Mouse (Mus musculus) midbrain, embryonic 10.5 days (tissue): ENCODE measurements at regions not wholly inside any gene's neighbourhood (a gene's known extent, or its start where the extent isn't known, plus 50 kb on each side); places are given as distances from the start of the nearest gene placed in this dataset.

ENCODE experiments used
- DNase-seq: peaks from one replicate; pipeline ENCODE4 v3.0.0-alpha.2; 2017; ENCODE audit warnings: low spot score
- H3K27ac ChIP-seq: fragments of 300-500 bp; sonication (generic); replicated peaks from 2 replicates; pipeline ENCODE4 v1.5.1; 2016; ENCODE audit warnings: mild to moderate bottlenecking
- H3K27me3 ChIP-seq: fragments of 300-500 bp; sonication (generic); 2 replicates; pipeline ENCODE4 v1.6.1; 2016; ENCODE audit warnings: low read depth, mild to moderate bottlenecking; ENCODE audit not compliant: poor library complexity, severe bottlenecking
- H3K36me3 ChIP-seq: fragments of 300-500 bp; sonication (generic); 2 replicates; pipeline ENCODE4 v1.6.1; 2016; ENCODE audit warnings: mild to moderate bottlenecking, moderate library complexity
- H3K4me1 ChIP-seq: fragments of 300-500 bp; sonication (generic); 2 replicates; pipeline ENCODE4 v1.6.1; 2016
- H3K4me3 ChIP-seq: fragments of 300-500 bp; sonication (generic); 2 replicates; pipeline ENCODE4 v1.5.1; 2016; ENCODE audit warnings: mild to moderate bottlenecking, moderate library complexity
- H3K9me3 ChIP-seq: fragments of 300-500 bp; sonication (generic); replicated peaks from 2 replicates; pipeline ENCODE4 v1.6.1; 2016; ENCODE audit warnings: mild to moderate bottlenecking
- WGBS: fragments of 180-500 bp; shearing (Covaris S2); methylation state at CpG from one replicate; pipeline ENCODE4 v1.1.7; 2016; 5-methylcytosine and 5-hydroxymethylcytosine counted together

GRCm38 (mm10) chr13:97676536-97677048, 83.8 kb downstream of the Gm10260 start:
- H3K9me3 ChIP-seq = no peaks in the 10 kb centered on the region
- no peak overlapping the region for H3K27ac ChIP-seq
- DNase-seq = no peak
- H3K4me1 ChIP-seq = peaks cover 13% of the 10 kb centered on the region
- no peak overlapping the region for H3K4me3 ChIP-seq
- H3K27me3 ChIP-seq = peaks cover 18% of the 10 kb centered on the region
- WGBS = 81% methylated on average over 8 of the region's 8 CpGs
- no peaks in the 10 kb centered on the region for H3K36me3 ChIP-seq

- Histone ChIP-seq H3K27ac (no peak overlapping the region), H3K27me3 (peaks cover 29% of the 10 kb centered on the region), H3K36me3 (no peaks in the 10 kb centered on the region), H3K9me3 (no peaks in the 10 kb centered on the region), H3K4me3 (no peak overlapping the region), H3K4me1 (peaks cover 30% of the 10 kb centered on the region)
- WGBS = 88% methylated on average over 5 of the region's 5 CpGs
- no peak for DNase-seq
Measured at GRCm38 (mm10) chr13:97673107-97673506, 87.3 kb downstream of the Gm10260 start.

- H3K9me3 ChIP-seq = no peaks in the 10 kb centered on the region
- no peak for DNase-seq
- H3K36me3 ChIP-seq = no peaks in the 10 kb centered on the region
- peaks cover 35% of the 10 kb centered on the region for H3K4me1 ChIP-seq
- 53% methylated on average over 7 of the region's 7 CpGs for WGBS
- H3K27ac ChIP-seq = no peak overlapping the region
- no peak overlapping the region for H3K4me3 ChIP-seq
- peaks cover 29% of the 10 kb centered on the region for H3K27me3 ChIP-seq
Measured at GRCm38 (mm10) chr13:97672038-97672675, 88.3 kb downstream of the Gm10260 start.

GRCm38 (mm10) chr13:97669366-97669765, 91.1 kb downstream of the Gm10260 start:
- Histone ChIP-seq H3K27me3 (peaks cover 24% of the 10 kb centered on the region), H3K27ac (no peak overlapping the region), H3K36me3 (no peaks in the 10 kb centered on the region), H3K9me3 (no peaks in the 10 kb centered on the region), H3K4me3 (no peak overlapping the region), H3K4me1 (peaks cover 31% of the 10 kb centered on the region)
- WGBS = 88% methylated on average over 8 of the region's 8 CpGs
- no peak for DNase-seq

- DNase-seq = no peak
- WGBS = 74% methylated on average over 5 of the region's 5 CpGs
Measured at GRCm38 (mm10) chr13:97668910-97669309, 91.5 kb downstream of the Gm10260 start.

GRCm38 (mm10) chr13:97667313-97667712, 93.1 kb downstream of the Gm10260 start:
- no peaks in the 10 kb centered on the region for H3K9me3 ChIP-seq
- peaks cover 35% of the 10 kb centered on the region for H3K4me1 ChIP-seq
- no peaks in the 10 kb centered on the region for H3K36me3 ChIP-seq
- no peak for DNase-seq
- 0 out of 2 replicates have a peak, but pooled peaks cover 10% of the 10 kb centered on the region for H3K27me3 ChIP-seq
- H3K4me3 ChIP-seq = no peak overlapping the region
- H3K27ac ChIP-seq = no peak overlapping the region
- 90% methylated on average over 7 of the region's 7 CpGs for WGBS

More at GRCm38 (mm10) chr13:97668910-97669309, 91.5 kb downstream of the Gm10260 start:
- Histone ChIP-seq H3K36me3 (no peaks in the 10 kb centered on the region), H3K9me3 (no peaks in the 10 kb centered on the region), H3K27ac (no peak overlapping the region), H3K27me3 (peaks cover 19% of the 10 kb centered on the region), H3K4me1 (peaks cover 31% of the 10 kb centered on the region), H3K4me3 (no peak overlapping the region)

GRCm38 (mm10) chr13:97666761-97667160, 93.7 kb downstream of the Gm10260 start:
- Histone ChIP-seq H3K9me3 (no peaks in the 10 kb centered on the region), H3K36me3 (no peaks in the 10 kb centered on the region), H3K4me3 (no peak overlapping the region), H3K27me3 (0 out of 2 replicates have a peak, but pooled peaks cover 10% of the 10 kb centered on the region), H3K4me1 (peaks cover 29% of the 10 kb centered on the region), H3K27ac (no peak overlapping the region)
- DNase-seq = no peak
- WGBS = 94% methylated on average over 4 of the region's 4 CpGs

GRCm38 (mm10) chr13:97665226-97665625, 95.2 kb downstream of the Gm10260 start:
- DNase-seq = no peak
- Histone ChIP-seq H3K4me3 (no peak overlapping the region), H3K9me3 (no peaks in the 10 kb centered on the region), H3K36me3 (no peaks in the 10 kb centered on the region), H3K4me1 (peaks cover 30% of the 10 kb centered on the region), H3K27ac (no peak overlapping the region), H3K27me3 (no peaks in the 10 kb centered on the region)
- WGBS = 95% methylated on average over 1 of the region's 1 CpGs

GRCm38 (mm10) chr13:97662741-97663140, 97.7 kb downstream of the Gm10260 start:
- WGBS = 79% methylated on average over 8 of the region's 8 CpGs
- Histone ChIP-seq H3K36me3 (no peaks in the 10 kb centered on the region), H3K27me3 (no peaks in the 10 kb centered on the region), H3K4me3 (no peak overlapping the region), H3K27ac (no peak overlapping the region; the same call in 1 of the 2 replicates), H3K9me3 (no peaks in the 10 kb centered on the region), H3K4me1 (peaks cover 12% of the 10 kb centered on the region)
- DNase-seq = no peak

- Histone ChIP-seq H3K36me3 (no peaks in the 10 kb centered on the region), H3K4me1 (peaks cover 13% of the 10 kb centered on the region), H3K27me3 (no peaks in the 10 kb centered on the region), H3K9me3 (no peaks in the 10 kb centered on the region), H3K27ac (no peak overlapping the region), H3K4me3 (no peak overlapping the region)
- no peak for DNase-seq
- 94% methylated on average over 2 of the region's 2 CpGs for WGBS
Measured at GRCm38 (mm10) chr13:97656618-97657017, 103.8 kb downstream of the Gm10260 start.

- Histone ChIP-seq H3K27ac (no peak overlapping the region), H3K4me1 (peaks cover 11% of the 10 kb centered on the region; the same call in 1 of the 2 replicates), H3K36me3 (no peaks in the 10 kb centered on the region), H3K9me3 (no peaks in the 10 kb centered on the region), H3K4me3 (no peak overlapping the region), H3K27me3 (no peaks in the 10 kb centered on the region)
- WGBS = 92% methylated on average over 9 of the region's 9 CpGs
- DNase-seq = no peak
Measured at GRCm38 (mm10) chr13:97652279-97652678, 108.2 kb downstream of the Gm10260 start.

- Histone ChIP-seq H3K27me3 (no peaks in the 10 kb centered on the region), H3K36me3 (no peaks in the 10 kb centered on the region), H3K27ac (no peak overlapping the region), H3K4me3 (no peak overlapping the region), H3K9me3 (no peaks in the 10 kb centered on the region), H3K4me1 (peaks cover 11% of the 10 kb centered on the region; the same call in 1 of the 2 replicates)
- no peak for DNase-seq
- WGBS = 54% methylated on average over 9 of the region's 9 CpGs
Measured at GRCm38 (mm10) chr13:97651761-97652160, 108.7 kb downstream of the Gm10260 start.

GRCm38 (mm10) chr13:97651176-97651575, 109.3 kb downstream of the Gm10260 start:
- Histone ChIP-seq H3K4me3 (no peak overlapping the region), H3K36me3 (no peaks in the 10 kb centered on the region), H3K9me3 (no peaks in the 10 kb centered on the region), H3K4me1 (peaks cover 11% of the 10 kb centered on the region; the same call in 1 of the 2 replicates), H3K27ac (no peak overlapping the region), H3K27me3 (no peaks in the 10 kb centered on the region)
- DNase-seq = no peak
- 88% methylated on average over 5 of the region's 5 CpGs for WGBS
